Mouse (Mus musculus): ENCODE results near the gene Tbc1d2.

The Tbc1d2 gene

DNA sequence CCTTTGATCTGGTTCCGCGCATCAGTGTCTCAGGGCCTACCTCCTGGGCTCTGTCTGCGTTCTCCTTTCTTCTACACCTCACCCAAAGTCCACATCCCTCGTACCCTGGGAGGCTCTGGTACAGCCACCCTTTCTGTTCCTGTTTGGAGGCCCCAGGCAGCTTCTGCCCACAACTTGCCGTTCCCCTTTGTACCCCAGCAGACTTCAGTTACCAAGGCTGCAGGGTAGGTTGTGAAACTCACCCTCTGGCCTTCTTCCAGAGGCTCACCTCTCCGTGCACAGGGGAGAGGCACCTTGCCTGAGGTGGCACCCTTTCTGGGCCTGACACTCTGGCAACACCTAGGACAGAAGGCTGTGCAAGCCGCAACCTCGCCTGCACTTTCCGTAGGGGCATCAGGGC, 94.2 kb downstream of the Tbc1d2 start:
- no peak for DNase-seq (ENCODE audit: low read depth, low spot score)

All from c-Kit-negative CD71-positive TER-119-positive erythroid progenitor cells, embryonic 14.5 days (primary cell).